Mouse (Mus musculus): Measurements from ENCODE around the gene Ptger3. TPM values are rescaled to one million over a fixed set of nuclear protein-coding genes. Genes with fewer than 3 reads are reported as not detected.

Ptger3 gene
- polyA plus RNA-seq, 1 experiment from 2014 or later: 0.57 TPM

- H3K4me1 ChIP-seq: peaks cover 3% of the 10 kb centered on the region; the same call in 1 of the 2 replicates
- DNase-seq (ENCODE audit: extremely low spot score, low spot score): no peak
- no peak overlapping the region for H3K27ac ChIP-seq
- no peaks in the 10 kb centered on the region for H3K36me3 ChIP-seq (replicated peaks)
- no peaks in the 10 kb centered on the region for H3K9me3 ChIP-seq
- no peak overlapping the region for H3K4me3 ChIP-seq
- WGBS: 72% methylated on average over 1 of the region's 1 CpGs
- H3K27me3 ChIP-seq (ENCODE audit: poor library complexity, severe bottlenecking): no peaks in the 10 kb centered on the region
Measured at GRCm38 (mm10) chr3:157613542-157613941, 46.9 kb downstream of the Ptger3 start.

GRCm38 (mm10) chr3:157616949-157617348 lies 50.3 kb downstream of the Ptger3 start:
- Histone ChIP-seq H3K9me3 (no peaks in the 10 kb centered on the region), H3K4me1 (no peaks in the 10 kb centered on the region), H3K36me3 (replicated peaks) (no peaks in the 10 kb centered on the region), H3K27me3 (ENCODE audit: poor library complexity, severe bottlenecking) (no peaks in the 10 kb centered on the region), H3K27ac (no peak overlapping the region), H3K4me3 (no peak overlapping the region)
- DNase-seq (ENCODE audit: extremely low spot score, low spot score): no peak

DNA sequence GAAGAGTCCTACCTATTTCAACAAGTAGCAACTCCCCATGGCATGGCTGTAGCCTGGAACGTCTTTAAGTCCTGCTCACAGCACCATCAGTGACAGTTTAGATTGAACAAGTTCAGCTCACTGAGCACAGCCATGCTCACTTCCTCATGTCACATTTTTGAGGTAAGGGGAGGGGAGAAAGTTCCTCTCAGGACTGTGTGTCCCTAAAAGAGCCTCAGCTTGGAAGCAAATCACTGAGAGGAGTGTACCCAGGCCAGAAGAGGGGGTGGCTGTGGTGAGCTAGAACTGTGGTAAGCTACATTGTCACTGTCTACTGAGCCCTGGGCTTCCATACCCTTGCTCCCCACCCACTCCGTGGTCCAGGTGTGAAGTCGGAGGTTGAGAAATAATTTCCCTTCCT lies 60.7 kb downstream of the Ptger3 start:
- H3K36me3 ChIP-seq (replicated peaks): no peaks in the 10 kb centered on the region
- DNase-seq (ENCODE audit: extremely low spot score, low spot score): no peak
- no peaks in the 10 kb centered on the region for H3K4me1 ChIP-seq
- no peaks in the 10 kb centered on the region for H3K27me3 ChIP-seq (ENCODE audit: poor library complexity, severe bottlenecking)
- H3K27ac ChIP-seq: no peak overlapping the region
- H3K4me3 ChIP-seq: no peak overlapping the region
- 94% methylated on average over 3 of the region's 3 CpGs for WGBS
- H3K9me3 ChIP-seq: no peaks in the 10 kb centered on the region

DNA sequence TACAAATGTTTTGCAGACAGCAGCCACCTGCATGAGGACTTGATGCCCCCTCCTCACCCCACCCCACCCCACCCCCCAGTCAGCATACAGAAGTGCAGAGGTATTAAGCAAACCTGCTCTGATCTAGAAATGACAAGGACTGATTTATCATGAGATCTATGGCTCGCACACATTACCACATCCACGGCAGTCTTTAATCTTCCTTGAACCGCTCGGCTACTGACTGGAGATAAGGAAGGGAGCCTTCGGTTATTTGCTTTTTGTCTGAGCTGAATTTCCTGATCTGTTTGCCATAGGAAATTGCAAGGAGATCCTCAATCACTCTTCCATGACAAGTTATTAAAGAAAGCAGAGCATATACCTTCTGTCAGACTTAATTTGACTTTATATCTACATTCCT lies 64.0 kb downstream of the Ptger3 start:
- no peak overlapping the region for H3K4me3 ChIP-seq
- H3K27ac ChIP-seq: no peak overlapping the region
- H3K4me1 ChIP-seq: no peaks in the 10 kb centered on the region
- no peaks in the 10 kb centered on the region for H3K36me3 ChIP-seq (replicated peaks)
- H3K27me3 ChIP-seq (ENCODE audit: poor library complexity, severe bottlenecking): no peaks in the 10 kb centered on the region
- no peak for DNase-seq (ENCODE audit: extremely low spot score, low spot score)
- H3K9me3 ChIP-seq: no peaks in the 10 kb centered on the region
- WGBS: 89% methylated on average over 5 of the region's 5 CpGs

DNA sequence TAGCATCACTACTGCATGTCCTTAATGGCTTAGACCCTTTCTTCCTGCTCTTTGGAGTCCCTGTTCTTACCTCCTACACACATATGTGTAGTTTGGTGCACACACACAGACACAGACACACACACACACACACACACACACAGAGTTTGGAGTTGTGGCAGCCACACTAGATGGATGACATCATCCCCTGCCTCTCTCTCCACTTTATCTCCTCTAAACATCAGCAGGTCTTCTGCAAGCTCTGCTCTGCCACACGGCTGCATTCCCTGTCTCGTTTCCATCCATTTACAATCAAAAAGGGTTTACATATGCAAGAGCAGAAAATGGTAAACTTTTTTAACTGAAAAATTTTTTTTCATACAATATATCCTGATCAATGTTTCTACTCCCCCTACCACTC lies 64.7 kb downstream of the Ptger3 start:
- WGBS: 93% methylated on average over 2 of the region's 2 CpGs
- no peaks in the 10 kb centered on the region for H3K4me1 ChIP-seq
- no peak for DNase-seq (ENCODE audit: extremely low spot score, low spot score)
- H3K36me3 ChIP-seq (replicated peaks): no peaks in the 10 kb centered on the region
- no peaks in the 10 kb centered on the region for H3K9me3 ChIP-seq
- no peak overlapping the region for H3K4me3 ChIP-seq
- H3K27me3 ChIP-seq (ENCODE audit: poor library complexity, severe bottlenecking): no peaks in the 10 kb centered on the region
- no peak overlapping the region for H3K27ac ChIP-seq

DNA sequence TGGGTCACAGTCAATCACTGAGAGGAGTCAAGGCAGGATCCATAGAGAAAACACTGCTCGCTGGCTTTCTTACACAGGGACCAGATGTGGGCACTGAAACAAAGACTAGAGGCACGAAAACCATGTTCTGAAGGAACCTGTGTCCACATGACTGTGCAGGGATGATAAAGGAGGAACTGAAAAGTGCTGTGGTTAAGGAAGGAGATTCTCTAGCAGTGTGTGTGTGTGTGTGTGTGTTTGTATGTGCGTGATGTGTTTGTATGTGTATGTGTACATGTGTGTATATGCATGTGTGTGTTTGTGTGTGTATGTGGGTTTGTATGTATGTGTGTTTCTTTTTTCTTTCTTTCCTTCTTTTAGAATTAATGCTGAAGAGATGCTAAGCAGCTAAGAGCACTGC lies 67.7 kb downstream of the Ptger3 start:
- 82% methylated on average over 3 of the region's 3 CpGs for WGBS
- Histone ChIP-seq H3K4me3 (no peak overlapping the region), H3K4me1 (no peaks in the 10 kb centered on the region), H3K27ac (no peak overlapping the region), H3K9me3 (no peaks in the 10 kb centered on the region), H3K27me3 (ENCODE audit: poor library complexity, severe bottlenecking) (no peaks in the 10 kb centered on the region), H3K36me3 (replicated peaks) (no peaks in the 10 kb centered on the region)
- no peak for DNase-seq (ENCODE audit: extremely low spot score, low spot score)

DNA sequence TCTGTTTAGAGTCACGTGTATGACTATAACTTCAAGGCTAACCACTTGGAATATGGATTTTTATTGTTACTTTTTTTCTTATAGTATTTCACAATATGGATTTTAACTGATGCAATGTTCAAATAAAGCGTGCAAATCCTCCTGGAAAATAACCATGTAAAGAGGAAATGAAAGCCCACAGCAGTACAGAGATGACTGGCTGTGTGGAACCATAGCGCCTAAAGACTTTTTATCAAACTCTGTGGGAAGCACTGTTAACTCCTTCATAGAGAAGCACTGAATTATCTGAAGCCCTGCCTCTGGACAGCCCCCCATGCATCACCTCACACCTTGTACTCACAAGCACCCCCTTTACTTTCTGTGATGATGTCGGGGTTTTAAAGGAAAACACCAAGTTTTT lies 69.0 kb downstream of the Ptger3 start:
- Histone ChIP-seq H3K4me1 (no peaks in the 10 kb centered on the region), H3K9me3 (no peaks in the 10 kb centered on the region), H3K27ac (no peak overlapping the region), H3K27me3 (ENCODE audit: poor library complexity, severe bottlenecking) (no peaks in the 10 kb centered on the region), H3K4me3 (no peak overlapping the region), H3K36me3 (replicated peaks) (no peaks in the 10 kb centered on the region)
- WGBS: 91% methylated on average over 4 of the region's 4 CpGs
- no peak for DNase-seq (ENCODE audit: extremely low spot score, low spot score)

DNA sequence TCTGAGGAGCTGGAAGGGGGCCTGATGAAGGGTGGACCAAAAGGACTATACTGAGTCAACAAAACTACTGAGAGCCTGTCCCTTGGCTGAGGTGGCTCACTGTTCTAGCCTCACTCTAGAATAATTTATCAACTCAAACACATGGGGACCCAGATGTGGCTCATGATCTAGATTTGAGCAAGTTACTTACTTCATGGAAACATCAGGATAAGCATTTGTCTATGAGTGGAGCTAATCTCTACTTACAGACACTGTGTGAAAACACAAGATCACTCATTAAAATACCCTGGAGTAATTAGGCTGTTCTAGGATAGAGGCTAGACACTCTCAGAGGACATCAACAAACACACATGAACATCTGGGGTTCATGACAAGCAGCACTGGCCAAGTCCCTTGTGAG lies 70.2 kb downstream of the Ptger3 start:
- Histone ChIP-seq H3K27ac (no peak overlapping the region), H3K36me3 (replicated peaks) (no peaks in the 10 kb centered on the region), H3K9me3 (no peaks in the 10 kb centered on the region), H3K4me3 (no peak overlapping the region), H3K27me3 (ENCODE audit: poor library complexity, severe bottlenecking) (no peaks in the 10 kb centered on the region), H3K4me1 (no peaks in the 10 kb centered on the region)
- no peak for DNase-seq (ENCODE audit: extremely low spot score, low spot score)

GRCm38 (mm10) chr3:157637341-157637740 lies 70.6 kb downstream of the Ptger3 start:
- no peaks in the 10 kb centered on the region for H3K27me3 ChIP-seq (ENCODE audit: poor library complexity, severe bottlenecking)
- no peak overlapping the region for H3K4me3 ChIP-seq
- no peaks in the 10 kb centered on the region for H3K36me3 ChIP-seq (replicated peaks)
- H3K9me3 ChIP-seq: no peaks in the 10 kb centered on the region
- H3K4me1 ChIP-seq: no peaks in the 10 kb centered on the region
- no peak for DNase-seq (ENCODE audit: extremely low spot score, low spot score)
- WGBS: 77% methylated on average over 2 of the region's 2 CpGs
- H3K27ac ChIP-seq: no peak overlapping the region

- Histone ChIP-seq H3K9me3 (no peaks in the 10 kb centered on the region), H3K27me3 (ENCODE audit: poor library complexity, severe bottlenecking) (no peaks in the 10 kb centered on the region), H3K4me1 (no peaks in the 10 kb centered on the region), H3K27ac (no peak overlapping the region), H3K4me3 (no peak overlapping the region), H3K36me3 (replicated peaks) (no peaks in the 10 kb centered on the region)
- WGBS: 80% methylated on average over 4 of the region's 4 CpGs
- DNase-seq (ENCODE audit: extremely low spot score, low spot score): no peak
Measured at GRCm38 (mm10) chr3:157641634-157642033, 74.9 kb downstream of the Ptger3 start.

DNA sequence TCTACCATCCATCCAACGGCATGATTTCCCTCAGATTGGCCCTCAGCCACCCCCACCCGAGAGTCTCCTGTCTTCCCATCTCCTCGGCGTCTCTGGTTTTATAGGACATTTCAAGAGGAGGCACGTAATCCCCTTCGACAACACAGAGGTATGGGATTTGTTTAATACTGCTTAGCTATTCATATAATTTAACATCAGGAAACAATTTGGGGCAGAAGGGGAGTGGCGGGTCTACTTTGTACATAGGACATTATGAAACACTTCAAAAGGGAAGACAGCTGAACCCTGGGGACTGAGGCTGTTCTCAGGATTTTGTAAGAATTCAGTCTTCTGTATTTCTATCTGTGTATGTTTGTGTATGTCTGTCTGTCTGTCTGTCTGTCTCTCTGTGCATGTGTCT lies 94.9 kb downstream of the Ptger3 start:
- 89% methylated on average over 7 of the region's 7 CpGs for WGBS
- H3K27me3 ChIP-seq (ENCODE audit: poor library complexity, severe bottlenecking): no peaks in the 10 kb centered on the region
- H3K4me1 ChIP-seq: no peaks in the 10 kb centered on the region
- no peak overlapping the region for H3K27ac ChIP-seq
- no peaks in the 10 kb centered on the region for H3K36me3 ChIP-seq (replicated peaks)
- no peak for DNase-seq (ENCODE audit: extremely low spot score, low spot score)
- no peak overlapping the region for H3K4me3 ChIP-seq
- H3K9me3 ChIP-seq: no peaks in the 10 kb centered on the region

- no peak for DNase-seq (ENCODE audit: extremely low spot score, low spot score)
- H3K4me3 ChIP-seq: no peak overlapping the region
- no peaks in the 10 kb centered on the region for H3K36me3 ChIP-seq (replicated peaks)
- no peaks in the 10 kb centered on the region for H3K4me1 ChIP-seq
- no peaks in the 10 kb centered on the region for H3K27me3 ChIP-seq (ENCODE audit: poor library complexity, severe bottlenecking)
- no peak overlapping the region for H3K27ac ChIP-seq
- H3K9me3 ChIP-seq: no peaks in the 10 kb centered on the region
Measured at GRCm38 (mm10) chr3:157664486-157665041, 97.9 kb downstream of the Ptger3 start.

- Histone ChIP-seq H3K4me1 (no peaks in the 10 kb centered on the region), H3K36me3 (replicated peaks) (no peaks in the 10 kb centered on the region), H3K9me3 (no peaks in the 10 kb centered on the region), H3K27me3 (ENCODE audit: poor library complexity, severe bottlenecking) (no peaks in the 10 kb centered on the region), H3K4me3 (no peak overlapping the region), H3K27ac (no peak overlapping the region)
- WGBS: 79% methylated on average over 1 of the region's 1 CpGs
- no peak for DNase-seq (ENCODE audit: extremely low spot score, low spot score)
Measured at GRCm38 (mm10) chr3:157665471-157665870, 98.8 kb downstream of the Ptger3 start.

- Histone ChIP-seq H3K4me1 (no peaks in the 10 kb centered on the region), H3K36me3 (replicated peaks) (no peaks in the 10 kb centered on the region), H3K27ac (no peak overlapping the region), H3K4me3 (no peak overlapping the region), H3K9me3 (no peaks in the 10 kb centered on the region), H3K27me3 (ENCODE audit: poor library complexity, severe bottlenecking) (no peaks in the 10 kb centered on the region)
- no peak for DNase-seq (ENCODE audit: extremely low spot score, low spot score)
- 75% methylated on average over 2 of the region's 2 CpGs for WGBS
Measured at GRCm38 (mm10) chr3:157666142-157666541, 99.5 kb downstream of the Ptger3 start.

Measured in forebrain, embryonic 10.5 days (tissue).